Mouse (Mus musculus): ENCODE measurements around the gene Siae. TPM values are rescaled to one million over a fixed set of nuclear protein-coding genes. Genes with fewer than 3 reads are reported as not detected.

Siae gene
- total RNA-seq, 2 experiments from 2014 or later, result 3.5 TPM

DNA sequence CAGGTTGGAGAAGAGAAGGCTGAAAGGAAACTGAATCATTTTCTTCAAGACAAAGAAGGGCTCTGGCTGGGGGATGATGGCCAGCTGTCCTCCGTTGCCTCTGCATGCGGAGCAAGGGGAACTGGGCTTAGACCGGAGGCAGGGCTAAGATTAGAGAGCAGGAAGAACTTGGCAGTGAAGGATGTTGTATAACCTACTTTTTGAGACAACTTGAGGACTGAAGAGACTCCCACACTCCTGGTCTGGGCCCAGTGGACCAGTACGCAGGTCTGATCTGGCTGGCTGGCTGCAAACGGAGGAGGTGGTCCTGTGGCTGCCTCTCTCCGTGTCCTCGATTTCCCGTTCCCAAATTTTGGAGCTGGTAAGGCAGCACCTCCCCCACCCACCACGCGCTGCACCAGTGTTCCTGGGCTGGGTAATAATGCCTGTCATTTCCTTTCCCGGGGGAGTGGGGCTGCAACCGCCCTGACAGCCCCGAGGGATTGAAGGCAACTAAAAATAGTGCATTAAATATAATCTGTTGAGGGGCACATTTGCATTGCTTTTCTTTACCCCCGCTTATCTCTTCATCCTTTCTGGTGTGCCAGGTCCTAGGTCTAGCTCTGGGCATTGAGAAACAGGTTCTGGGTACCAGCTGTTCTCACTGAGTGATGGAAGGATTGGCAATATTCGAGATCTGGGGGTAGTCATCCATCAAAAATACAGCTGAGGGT is 12.6 kb downstream of the Siae start:
- intact Hi-C loops (cut with DNase I), result no loop called here
- DNase-seq, result no peak

- no peak for DNase-seq
- intact Hi-C loops (cut with DNase I), result no loop called here
Measured at GRCm38 (mm10) chr9:37568605-37569214, 13.2 kb downstream of the Siae start.

DNA sequence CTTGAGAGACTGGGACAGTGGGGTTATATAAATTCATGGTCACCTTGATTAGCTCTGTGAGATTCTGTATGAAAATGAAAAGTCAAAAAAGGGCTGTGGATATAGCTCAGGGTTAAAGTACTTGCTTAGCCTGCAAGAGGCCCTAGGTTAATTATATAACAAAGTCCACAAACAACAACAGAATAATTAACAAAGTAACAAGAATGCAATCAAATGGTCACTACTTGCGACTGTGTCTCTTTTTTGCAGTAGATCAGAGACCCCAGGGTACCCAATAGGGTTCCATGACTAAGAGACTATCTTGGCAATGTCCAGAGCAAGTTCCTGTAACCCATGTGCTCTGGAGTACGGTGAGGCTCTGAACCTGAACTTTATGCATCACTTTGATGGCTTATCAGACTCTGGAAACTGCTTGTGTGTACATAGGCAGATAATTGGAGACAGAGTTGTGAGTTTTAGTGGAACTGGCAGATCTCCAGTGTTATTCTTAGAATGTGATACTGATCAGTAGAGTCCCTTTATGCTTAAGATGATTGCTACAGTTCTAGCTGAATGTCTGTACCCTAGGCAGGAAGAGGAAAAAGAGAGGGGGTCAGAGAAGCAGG is 13.8 kb downstream of the Siae start:
- DNase-seq, result no peak
- intact Hi-C loops (cut with DNase I), result no loop called here

- intact Hi-C loops (cut with DNase I), result no loop called here
- no peak for DNase-seq
Measured at GRCm38 (mm10) chr9:37572204-37572876, 16.8 kb downstream of the Siae start.

- DNase-seq, result no peak
- intact Hi-C loops (cut with DNase I), result no loop called here
Measured at GRCm38 (mm10) chr9:37576436-37576930, 21.0 kb downstream of the Siae start.

DNA sequence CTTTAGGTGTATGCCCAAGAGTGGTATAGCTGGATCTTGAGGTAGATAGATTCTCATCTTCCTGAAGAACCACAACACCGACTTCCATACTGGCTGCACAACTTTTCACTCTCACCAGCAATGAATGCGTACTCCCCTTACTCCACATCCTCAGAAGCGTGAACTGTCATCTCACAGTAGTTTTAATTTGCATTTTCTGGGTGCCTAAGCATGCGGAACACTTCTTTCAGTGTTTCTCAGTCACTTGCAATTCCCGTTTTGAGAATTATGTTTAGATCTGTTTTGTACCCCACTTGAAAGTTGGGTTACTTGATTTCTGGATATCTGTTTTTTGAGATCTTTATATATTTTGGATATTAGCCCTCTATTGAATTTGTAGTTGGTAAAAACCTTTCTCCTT is 28.1 kb downstream of the Siae start:
- intact Hi-C loops (cut with DNase I), result no loop called here
- no peak for DNase-seq

DNA sequence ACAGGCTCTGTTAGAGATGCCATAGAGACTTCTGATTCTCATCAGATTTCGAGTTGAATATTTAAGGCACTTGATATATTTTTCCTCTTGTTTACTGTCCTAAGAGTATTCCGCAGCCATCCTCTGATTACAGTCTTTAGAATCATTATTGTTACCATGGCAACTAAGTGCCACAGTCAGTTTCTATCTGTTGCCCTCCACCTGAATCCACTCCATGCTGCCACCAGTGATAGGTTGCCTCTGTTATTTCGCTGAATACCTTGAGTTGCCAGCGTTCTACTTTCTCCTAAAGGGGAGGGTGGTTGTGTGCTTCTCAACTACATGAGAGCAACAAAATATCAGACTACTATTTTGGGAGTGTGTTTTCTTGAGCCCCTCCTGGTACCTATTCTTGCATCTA is 31.2 kb downstream of the Siae start:
- intact Hi-C loops (cut with DNase I), result no loop called here
- no peak for DNase-seq

GRCm38 (mm10) chr9:37590381-37590780 is 34.9 kb downstream of the Siae start:
- intact Hi-C loops (cut with DNase I), result no loop called here
- DNase-seq, result no peak

GRCm38 (mm10) chr9:37592025-37592424 is 36.5 kb downstream of the Siae start:
- intact Hi-C loops (cut with DNase I), result no loop called here
- no peak for DNase-seq

GRCm38 (mm10) chr9:37592633-37593032 is 37.1 kb downstream of the Siae start:
- intact Hi-C loops (cut with DNase I), result no loop called here
- DNase-seq, result no peak

DNA sequence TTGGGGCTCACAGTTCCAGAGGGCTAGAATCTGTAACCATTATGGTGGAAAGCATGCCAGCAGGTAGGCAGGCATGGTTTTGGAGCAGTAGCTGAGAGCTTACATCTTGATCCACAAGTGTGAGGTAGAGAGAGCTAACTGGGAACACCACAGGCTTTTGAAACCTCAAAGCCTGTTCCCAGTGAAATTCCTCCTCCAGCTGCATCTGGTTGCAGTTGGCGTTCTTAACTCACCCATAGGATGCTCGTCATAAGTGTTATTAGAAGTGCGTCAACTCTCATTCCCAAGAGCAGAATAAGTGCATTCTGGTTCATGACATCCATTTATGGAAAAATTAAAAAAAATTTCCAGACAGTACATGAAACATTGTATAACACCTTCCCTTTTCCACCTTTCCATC is 38.2 kb downstream of the Siae start:
- DNase-seq, result no peak
- intact Hi-C loops (cut with DNase I), result no loop called here

DNA sequence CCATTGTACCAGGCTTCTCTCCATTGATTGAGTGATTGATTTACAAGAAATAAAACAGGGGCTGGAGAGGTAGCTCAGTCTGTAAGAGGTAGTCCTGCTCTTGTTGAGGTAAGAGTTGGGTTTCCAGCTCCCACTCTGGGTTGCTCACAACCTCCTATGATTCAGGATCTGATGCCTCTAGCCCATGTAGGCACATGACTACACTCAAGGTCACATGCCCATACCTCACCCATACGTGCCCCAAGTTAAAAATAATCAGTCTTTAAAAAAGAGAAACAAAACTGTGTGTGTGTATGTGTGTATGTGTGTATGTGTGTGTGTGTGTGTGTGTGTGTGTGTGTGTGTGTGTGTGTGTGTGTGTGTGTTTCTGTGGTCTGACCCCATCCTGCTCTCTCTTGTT is 40.1 kb downstream of the Siae start:
- intact Hi-C loops (cut with DNase I), result no loop called here
- no peak for DNase-seq

DNA sequence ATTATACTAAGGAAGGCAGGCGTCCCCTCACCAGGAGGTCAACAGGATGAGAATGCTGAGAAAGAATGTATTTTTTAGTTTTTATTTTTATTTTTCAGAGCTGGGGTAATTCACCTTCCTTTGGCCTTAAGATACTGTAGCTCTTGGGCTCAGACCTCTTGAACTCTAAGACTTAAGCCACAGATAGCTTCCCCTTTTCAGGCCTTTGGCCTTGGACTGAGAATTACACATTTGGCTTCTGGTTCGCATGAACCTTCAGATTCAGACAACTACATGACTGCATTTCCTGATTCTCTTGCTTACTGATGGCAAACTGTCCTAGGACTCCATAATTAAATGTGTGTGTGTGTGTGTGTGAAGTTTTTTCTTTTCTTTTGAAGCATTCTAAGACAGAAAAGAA is 43.1 kb downstream of the Siae start:
- intact Hi-C loops (cut with DNase I), result no loop called here
- DNase-seq, result no peak

DNA sequence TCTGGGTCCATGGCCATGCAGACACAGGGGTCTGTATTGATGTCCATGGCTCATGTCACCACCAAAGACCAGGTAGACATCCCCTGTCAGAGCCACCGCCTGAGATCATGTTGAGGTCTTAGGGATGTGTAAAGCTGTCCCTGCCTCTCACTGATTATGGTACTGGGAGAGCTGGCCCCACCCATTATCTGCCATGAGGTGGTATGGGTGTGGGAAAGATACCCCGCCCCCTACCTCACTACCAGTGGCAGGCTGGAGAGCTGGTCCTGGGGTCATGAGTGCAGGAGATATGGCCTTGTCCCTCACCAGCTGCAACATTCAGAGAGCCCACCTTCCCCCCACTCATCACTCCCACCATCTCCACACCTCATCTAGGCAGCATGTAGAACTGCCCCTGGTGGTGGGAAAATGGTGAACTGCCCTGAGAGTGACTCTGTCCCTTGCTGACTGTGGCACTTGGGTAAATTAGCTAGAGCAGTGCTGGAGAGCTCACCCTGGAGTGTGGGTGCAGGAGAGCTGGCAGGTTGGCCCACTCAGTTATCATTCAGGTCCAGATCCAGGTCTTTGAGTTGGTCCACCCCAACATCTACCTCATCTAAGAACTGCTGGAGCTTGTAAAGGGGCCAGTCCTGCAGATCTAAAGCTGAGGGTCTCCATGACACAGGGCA is 45.2 kb downstream of the Siae start:
- intact Hi-C loops (cut with DNase I), result no loop called here
- DNase-seq, result no peak

DNA sequence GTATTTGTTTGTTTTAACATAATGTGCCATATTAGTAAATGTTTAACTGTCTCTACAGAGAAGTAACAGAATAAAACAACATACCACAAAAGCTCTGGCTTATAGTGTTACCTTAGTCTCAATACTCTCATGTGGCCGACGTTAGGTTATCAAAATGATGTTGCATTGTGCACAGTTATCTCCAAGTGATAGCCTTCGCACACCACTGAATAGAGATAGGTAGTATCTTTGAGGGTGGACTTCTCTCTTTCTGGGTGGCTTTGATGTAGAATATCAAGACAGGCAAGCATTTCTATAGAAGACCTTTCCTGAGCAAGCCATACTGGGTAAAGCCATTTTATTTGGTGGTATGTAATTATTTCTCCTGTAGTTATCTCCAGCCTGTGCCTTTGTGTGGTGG is 49.6 kb downstream of the Siae start:
- no peak for DNase-seq
- intact Hi-C loops (cut with DNase I), result no loop called here

- no peak for DNase-seq
- intact Hi-C loops (cut with DNase I), result no loop called here
Measured at GRCm38 (mm10) chr9:37609558-37609957, 54.1 kb downstream of the Siae start.

DNA sequence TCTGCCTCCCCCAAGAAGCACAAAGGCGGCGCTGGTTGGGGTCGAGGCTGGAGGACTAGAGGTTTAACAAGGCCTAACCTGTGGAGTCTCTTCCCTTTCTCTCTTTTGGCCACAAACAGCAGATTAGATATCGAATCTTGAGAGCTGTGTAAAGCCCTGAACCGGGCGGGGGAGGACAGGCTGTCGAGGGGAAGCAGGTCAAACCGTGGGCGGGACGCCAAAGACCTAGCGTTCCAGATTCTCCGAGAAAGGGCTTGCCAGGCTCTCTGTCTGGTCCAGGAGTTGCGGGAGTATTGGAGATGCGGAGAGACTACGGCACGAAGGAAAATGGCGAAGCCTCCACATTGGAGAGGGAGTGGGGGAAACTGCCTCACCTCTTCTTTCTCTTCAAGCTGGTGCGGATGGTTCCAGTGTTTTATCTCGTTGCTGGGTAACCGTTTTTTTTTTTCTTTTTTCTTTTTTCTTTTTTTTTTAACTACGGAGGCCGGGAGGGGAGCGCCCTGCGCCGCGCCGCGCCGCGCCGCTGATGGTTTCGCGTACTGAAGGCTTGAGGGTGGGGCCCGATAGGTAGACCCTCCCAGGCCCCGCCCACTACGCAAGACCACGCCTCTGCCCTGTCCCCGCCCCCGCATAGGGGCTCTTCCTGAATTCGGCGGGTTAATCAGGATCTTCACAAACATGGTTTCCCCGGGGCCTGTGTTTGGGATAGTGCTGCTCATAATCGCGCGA is 57.8 kb downstream of the Siae start, which contains the start of gene Spa17:
Gene Spa17, minus strand, starts transcription at position 541 of the 729 bp plus-strand sequence.
- DNase-seq, result peak; percentile 81 to 85
- intact Hi-C loops (cut with DNase I), result no loop called here

DNA sequence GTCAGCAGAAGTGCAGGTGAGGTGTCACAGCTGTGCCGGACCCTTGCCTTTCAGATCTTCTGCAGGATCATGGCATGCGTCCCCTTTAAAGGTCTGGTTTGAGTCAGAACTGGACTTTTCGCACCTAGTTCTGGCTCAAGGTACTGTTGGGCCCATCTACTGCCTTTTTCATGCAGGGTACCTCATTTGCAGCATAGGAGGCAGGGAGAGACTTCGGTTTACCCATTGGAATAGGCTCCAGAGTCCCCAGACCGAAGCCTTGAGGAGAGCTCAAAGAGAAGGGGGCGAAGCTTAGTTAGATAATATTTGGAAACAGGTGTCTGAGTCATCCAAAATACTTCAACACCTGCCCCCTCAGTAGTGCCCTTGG is 58.4 kb downstream of the Siae start:
- intact Hi-C loops (cut with DNase I), result loop anchor here (1.0 kb wide), 1 partner anchor 153 kb away; no protein-coding TSS in a partner anchor

GRCm38 (mm10) chr9:37614316-37614715 is 58.8 kb downstream of the Siae start:
- intact Hi-C loops (cut with DNase I), result loop anchor here (1.0 kb wide), 1 partner anchor 153 kb away; no protein-coding TSS in a partner anchor
- DNase-seq, result no peak

More for the DNA sequence above, 58.4 kb downstream of the Siae start:
- no peak for DNase-seq

GRCm38 (mm10) chr9:37615220-37615619 is 59.7 kb downstream of the Siae start:
- intact Hi-C loops (cut with DNase I), result no loop called here
- no peak for DNase-seq

Measured in gastrocnemius, postnatal 36 days (tissue).